Mouse (Mus musculus) bone marrow, adult 2 months (tissue): ENCODE data around the gene Ppp1r15b.

ENCODE experiments used
- CTCF ChIP-seq: fragments of 200-500 bp; IDR thresholded peaks from 2 replicates; pipeline ENCODE4 v1.5.1; 2011; ENCODE audit warnings: low read length, control low read depth; ENCODE audit not compliant: control insufficient read depth, insufficient read depth
- POLR2A ChIP-seq: fragments of 200-500 bp; IDR thresholded peaks from 2 replicates; pipeline ENCODE4 v1.6.1; 2011; ENCODE audit warnings: low read depth, mild to moderate bottlenecking, control low read depth, low read length, borderline replicate concordance; ENCODE audit not compliant: control insufficient read depth

- 0 out of 2 replicates have a peak, but pooled peaks have one; percentile 9 for TF ChIP-seq CTCF
- no peak for TF ChIP-seq POLR2A
Measured at GRCm38 (mm10) chr1:133125640-133126364, 5.1 kb upstream of the Ppp1r15b start.
